Mouse (Mus musculus) C2C12 (cell line): ENCODE results near the gene Tlcd2.

ENCODE experiments used
- CEBPB ChIP-seq: IDR thresholded peaks from one replicate; pipeline ENCODE4 v1.6.1; 2011; ENCODE audit warnings: low read depth, mild to moderate bottlenecking, control low read depth, moderate library complexity
- CTCF ChIP-seq: IDR thresholded peaks from one replicate; pipeline ENCODE4 v1.5.1; 2011; ENCODE audit not compliant: control insufficient read depth, insufficient read depth, insufficient read length
- MAX ChIP-seq: IDR thresholded peaks from one replicate; pipeline ENCODE4 v1.6.1; 2011; ENCODE audit warnings: mild to moderate bottlenecking, control low read depth
- MYOD1 ChIP-seq: IDR thresholded peaks from one replicate; pipeline ENCODE4 v1.6.1; 2011; ENCODE audit warnings: low read depth; ENCODE audit not compliant: control insufficient read depth, insufficient read length
- USF1 ChIP-seq: IDR thresholded peaks from one replicate; pipeline ENCODE4 v1.6.1; 2011; ENCODE audit warnings: low read depth, mild to moderate bottlenecking, control low read depth, moderate library complexity

DNA sequence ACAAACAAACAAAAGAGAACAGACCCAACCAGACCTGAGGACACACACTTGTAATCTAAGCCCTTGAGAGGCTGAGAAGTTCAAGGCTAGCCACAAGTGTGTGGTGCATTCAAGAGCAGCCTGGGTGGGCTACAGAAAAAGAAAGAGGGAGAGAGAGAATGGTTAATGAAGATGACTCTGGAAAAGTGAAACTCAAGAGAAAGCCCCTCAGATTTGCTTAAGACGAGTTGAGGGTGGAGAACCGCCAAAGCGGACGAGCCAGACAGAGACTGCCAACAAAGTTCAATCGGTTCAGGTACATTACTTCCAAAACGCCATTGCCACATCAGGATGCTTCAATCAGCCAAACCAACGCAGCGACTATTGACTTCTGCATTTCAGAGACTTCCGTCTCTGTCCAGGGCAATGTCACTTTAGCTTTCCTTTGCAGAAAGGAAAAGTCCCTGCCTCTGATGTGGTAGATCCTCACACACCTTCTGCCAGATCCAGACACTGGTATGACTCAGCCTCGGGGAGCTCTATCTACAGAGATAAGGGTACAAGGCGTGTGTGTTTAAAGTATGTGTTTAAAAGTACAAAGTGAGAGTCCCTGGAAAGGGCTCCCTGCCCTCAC lies 11.1 kb downstream of the Tlcd2 start:
- no peak for TF ChIP-seq CTCF
- TF ChIP-seq MAX = no peak
- TF ChIP-seq USF1 = no peak
- TF ChIP-seq MYOD1 = no peak
- no peak for TF ChIP-seq CEBPB
